Mouse (Mus musculus): ENCODE results near the gene Cbx5. TPM values are rescaled to one million over a fixed set of nuclear protein-coding genes. Genes with fewer than 3 reads are reported as not detected.

Gene Cbx5
- total RNA-seq, 1 experiment from 2014 or later, result 88.5 TPM

DNA sequence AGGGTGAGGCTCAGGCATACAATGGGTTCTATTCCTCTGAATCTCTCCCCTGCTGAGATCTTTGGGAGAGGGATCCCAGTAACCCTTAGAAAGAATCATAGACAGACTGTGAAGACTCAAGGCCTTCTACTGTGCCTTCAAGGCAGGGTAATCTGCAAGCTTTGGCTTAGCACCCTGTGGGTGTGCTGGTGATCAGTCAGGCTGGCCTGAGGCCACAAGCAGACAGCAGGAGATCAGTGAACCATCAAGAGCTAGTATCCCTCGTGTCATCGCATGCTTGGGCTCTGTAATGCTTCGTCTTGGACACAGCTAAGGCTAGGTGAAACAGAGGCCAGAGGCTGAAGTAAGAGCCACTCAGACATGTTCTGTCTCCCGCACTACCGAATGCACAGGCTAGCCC, 66.4 kb downstream of the Cbx5 start:
- no peak for DNase-seq

DNA sequence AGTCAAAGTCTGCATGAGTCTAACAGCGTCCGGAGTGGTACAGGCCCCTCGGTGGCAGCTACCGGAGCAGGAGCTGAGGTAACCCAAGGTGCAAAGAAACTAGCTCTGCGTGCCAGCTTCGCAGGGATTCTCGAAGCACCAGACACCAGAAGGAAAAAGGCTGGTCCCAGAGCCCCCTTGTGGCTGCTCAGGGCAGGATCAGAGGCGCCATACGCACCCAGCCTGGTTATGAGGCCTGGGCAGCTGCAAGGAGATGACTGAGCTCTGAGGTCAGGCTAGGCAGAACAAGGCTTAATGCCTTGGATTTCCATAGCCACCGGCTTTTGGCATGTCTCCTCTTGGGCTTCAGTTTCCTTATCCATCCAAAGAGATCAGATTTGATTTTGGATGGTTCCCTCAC, 67.1 kb downstream of the Cbx5 start:
- DNase-seq, result peak; percentile 71

DNA sequence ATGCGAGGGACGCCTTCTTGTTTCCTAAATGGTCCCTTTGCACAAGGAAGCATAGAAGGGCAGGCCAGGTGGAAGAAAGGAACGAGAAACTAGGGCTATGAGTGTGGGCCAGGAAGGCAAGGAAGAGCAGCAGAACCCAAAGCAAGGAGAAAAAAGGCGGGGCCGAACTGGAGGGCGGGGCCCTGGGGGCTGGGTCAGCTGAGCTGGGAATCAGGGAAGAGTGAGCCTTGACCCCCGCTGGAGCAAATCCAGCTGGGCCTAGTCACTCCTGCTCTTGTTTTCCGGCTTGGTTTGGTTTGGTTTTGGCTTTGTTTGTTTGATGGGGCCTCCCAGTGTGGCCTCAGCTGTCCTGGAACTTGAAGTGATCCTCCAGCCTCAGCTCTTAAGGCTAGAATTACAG, 68.3 kb downstream of the Cbx5 start:
- DNase-seq, result peak; percentile 66

DNA sequence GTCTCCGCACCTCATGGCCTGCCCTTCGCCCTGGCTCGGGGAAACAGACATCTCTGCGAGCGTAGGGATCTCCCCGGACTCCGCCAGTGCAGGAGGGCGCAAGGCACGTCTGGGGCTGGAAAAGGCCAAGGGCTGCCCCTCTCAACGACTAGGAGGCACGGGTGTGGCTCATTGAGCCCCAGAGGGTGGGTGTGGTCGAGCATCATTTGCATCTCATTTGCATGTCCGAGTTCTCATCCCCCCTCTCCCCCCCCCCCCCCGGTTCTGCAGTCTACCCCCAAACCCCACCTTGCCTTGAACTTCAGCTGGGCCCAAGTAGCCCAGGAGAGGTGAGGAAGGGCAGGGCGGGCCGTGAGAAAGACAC, 69.3 kb downstream of the Cbx5 start:
- no peak for DNase-seq

DNA sequence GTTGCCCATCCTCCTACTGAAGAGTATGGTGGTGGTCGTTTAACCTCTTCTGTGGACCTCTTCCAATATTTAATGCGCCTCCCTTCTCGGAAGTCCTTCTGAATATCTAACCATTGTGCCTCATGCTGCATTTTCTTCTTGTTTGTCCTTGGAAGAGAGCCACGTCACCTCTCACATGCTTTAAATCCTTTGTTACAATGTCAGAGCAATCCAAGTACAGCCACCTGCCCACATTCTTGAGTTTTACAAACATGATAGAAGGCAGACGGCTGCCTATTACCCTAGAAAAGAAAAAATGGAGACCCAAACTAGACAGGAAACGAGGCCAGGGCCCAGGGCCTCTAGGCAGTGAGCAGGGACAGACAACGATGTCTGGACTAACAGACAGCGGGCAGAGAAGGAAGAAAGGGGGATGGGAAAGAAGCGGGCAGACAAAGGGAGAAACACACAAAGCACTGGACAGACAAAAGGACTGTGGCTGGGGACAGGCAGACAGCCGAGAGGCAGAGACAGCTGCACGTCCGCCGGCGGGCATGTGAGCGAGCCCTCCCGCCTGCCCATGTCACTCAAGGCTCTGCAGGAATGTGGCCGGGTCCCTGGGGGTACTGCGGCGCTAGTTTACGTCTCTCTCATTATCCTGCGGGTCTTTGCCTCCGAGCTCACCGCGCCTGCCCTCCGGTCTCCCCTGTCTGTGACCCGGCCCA, 69.9 kb downstream of the Cbx5 start:
- DNase-seq, result no peak

DNA sequence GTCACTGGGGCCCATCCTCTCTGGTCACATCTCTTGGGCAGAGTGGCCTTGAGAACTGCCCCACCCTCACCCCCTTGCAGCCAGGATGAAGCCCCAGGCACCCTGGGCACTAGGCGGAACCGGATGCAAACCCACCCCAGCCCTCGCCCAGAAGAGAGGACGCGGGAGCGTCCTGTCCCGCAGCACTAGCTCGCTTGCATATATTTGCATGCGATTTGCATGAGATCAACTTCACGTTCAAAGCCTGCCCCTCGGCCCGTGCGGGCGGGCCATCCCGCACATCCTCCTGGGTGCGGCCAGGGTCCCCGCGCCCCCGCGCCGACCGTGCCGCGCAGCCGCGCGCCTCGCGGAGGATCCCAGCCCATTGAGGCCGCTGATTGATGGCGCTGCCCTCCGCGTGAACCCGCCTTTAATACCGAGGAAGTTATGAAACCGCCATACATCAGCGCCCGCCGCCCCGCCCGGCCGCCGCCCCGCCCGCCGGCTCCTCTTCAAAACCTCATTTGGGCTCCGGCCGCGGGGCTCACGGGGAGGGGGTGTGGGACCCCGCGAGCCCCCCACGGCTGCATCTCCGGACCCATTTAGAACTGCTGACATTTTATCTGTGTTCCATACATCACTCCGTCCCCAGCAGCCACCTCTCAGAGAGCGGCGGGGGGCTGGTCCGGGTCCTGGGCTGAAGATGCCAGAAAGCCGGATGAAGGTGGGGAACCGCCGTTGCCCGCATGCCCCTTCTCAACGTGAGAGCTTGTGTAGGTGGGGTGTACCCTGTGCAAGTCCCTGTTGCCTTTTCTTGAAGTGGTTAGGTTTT, 70.6 kb downstream of the Cbx5 start:
- peak; percentile 25 for DNase-seq

DNA sequence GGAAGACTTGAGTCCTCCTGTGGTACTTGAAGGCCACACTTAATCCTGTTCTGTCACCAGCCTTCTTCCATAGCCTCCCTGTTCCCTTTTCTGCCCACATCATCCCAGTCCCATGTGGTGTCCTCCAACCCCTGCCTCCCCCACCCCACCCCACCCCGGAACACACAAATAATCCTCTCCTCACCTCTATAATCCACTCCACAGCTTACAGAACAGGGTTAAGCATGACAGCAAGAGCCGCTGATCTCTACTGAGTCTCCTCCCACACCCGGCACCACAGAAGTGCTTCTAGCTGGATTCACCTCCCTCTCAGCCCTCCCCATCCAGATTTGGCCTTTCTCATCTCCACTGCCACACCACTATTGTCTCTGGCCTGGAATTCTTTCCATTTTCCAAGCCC, 71.8 kb downstream of the Cbx5 start:
- DNase-seq, result no peak

DNA sequence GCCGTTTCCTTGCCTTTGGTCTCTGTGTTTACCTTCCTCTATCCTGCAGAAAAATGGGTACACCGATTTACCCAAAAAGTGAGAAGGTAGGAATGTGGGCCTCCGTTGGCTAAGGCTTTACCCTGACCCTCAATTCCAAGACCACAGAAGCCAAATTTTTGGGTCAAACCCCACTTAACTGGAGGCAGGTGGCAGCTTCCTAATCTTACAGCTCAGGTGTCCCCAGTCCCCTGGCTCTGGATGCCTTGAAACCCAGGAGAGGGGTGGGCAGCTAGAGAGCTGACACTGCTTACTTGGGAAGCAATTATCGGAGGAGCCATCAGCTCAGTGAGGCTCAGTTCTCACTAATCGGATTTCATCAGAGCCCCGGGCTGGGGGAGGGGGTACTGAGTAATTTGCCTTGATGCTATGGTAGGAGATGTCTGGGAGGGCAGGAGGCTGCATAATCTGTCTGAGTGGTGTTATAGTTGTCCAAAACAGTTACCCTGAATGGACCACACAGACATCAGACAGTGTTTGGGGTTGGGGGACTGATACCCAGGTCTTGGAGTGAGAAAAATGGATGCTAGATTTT, 72.5 kb downstream of the Cbx5 start, which contains the start of gene Smug1:
Gene Smug1, minus strand, starts transcription at position 51 of the 574 bp plus-strand sequence.
- DNase-seq, result no peak

DNA sequence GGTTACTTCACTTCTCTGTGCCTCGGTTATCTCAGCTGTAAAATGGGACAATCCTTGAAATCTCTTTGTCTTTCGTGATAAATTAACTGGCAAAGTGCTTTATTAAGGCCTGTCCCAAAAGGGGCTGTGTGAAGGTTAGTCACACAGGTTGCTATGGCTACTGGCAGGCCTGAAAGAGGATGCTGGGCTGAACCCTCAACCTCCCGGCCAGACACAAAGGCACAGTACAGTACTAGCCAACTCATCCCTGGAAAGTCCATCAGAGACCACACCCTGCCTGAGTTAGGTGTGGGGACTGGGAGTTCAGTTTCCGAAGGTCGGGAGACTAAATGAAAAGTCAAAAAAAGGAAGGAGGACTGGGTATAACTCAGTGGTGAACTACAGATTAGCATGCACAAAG, 73.7 kb downstream of the Cbx5 start:
- no peak for DNase-seq

DNA sequence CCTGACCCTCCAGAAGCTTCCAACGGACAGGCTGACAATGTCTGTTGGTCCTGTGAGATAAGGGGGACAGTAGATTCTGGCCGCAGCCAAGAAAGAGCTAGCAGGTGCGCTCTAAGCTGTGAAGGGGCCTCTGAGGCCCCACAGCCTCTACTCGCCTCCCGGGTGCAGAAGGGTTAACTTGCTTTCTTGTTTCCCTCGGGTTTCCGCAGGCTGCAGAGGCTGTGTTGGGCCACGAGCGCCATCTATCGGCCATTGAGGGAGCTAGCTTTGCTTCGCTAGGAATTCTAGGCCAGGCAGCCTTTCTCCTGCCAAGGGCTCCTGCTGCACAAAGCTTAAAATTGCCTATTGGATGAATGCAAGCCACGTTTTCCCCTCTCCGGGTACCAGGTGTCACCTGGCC, 74.2 kb downstream of the Cbx5 start:
- peak; percentile 89 for DNase-seq

DNA sequence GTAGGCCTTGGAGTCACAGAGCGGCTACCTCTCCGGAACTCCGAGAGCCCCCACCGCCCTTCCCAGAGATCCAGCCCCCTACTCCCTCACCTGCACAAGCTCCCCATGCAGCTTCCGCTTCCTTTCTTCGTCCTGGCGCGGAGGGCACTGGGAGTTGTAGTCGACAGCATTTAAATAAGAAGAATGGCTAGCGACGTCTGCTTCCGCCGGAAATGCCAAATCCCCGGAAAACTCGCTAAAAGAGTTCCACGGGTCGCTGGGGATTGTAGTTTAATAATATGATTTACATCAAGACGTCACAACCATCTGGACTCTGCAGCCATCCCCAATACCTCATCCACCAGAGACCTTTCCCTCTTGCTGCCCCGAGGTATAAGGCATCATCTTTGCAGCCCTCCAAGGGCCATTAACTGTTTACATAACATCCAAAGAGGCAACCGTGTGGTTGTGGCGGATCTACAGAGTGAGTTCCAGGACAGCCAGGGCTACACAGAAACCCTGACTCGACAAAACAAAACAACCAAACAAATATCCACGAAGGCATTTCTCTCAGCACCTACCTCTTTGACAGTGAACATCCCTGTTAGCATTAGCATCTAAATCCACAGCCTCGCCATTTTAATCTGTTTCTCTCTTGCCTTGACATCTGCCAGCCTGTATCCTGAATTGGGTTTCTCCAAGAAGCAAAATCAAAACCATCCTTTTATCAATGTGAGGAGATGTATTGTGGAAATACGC, 76.3 kb downstream of the Cbx5 start:
- DNase-seq, result peak; percentile 86

DNA sequence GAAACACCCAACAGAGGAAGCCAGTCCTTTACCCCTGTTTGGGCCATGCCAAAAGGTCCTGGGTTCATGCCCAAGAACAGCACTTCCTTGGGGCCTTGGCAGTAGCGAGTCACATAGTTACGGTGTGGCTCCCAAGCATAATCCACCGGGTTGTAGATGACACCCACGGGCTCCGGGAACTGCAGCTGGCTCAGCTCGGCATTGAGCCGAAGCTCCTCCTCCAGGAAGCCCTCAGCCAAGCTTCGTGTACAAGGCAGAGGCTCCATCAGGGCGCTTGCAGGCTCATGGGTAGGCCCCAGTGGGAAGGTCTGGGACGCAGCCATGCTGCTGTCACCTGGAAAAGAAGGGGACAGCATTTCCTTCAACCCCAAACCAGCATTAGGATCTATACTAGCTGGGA, 82.0 kb downstream of the Cbx5 start:
- DNase-seq, result no peak

DNA sequence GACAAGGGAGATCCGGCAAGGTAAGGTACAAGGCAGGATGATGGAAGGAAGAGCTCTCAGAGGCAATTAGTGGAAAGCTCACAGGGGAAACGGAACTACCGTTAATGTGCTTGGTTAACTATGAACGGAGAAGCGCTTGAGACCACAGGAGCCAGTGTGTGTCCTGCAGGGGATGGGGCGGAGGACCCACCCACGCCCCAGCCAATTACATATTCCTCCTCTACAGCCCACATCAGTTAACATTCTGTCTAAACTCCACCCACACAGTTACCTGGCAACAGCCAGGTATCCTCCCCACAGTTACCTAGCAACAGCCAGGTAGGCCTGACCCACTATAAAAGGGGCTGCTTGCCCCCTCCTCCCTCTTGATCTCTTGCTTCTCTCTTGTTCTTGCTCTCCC, 82.7 kb downstream of the Cbx5 start:
- no peak for DNase-seq

DNA sequence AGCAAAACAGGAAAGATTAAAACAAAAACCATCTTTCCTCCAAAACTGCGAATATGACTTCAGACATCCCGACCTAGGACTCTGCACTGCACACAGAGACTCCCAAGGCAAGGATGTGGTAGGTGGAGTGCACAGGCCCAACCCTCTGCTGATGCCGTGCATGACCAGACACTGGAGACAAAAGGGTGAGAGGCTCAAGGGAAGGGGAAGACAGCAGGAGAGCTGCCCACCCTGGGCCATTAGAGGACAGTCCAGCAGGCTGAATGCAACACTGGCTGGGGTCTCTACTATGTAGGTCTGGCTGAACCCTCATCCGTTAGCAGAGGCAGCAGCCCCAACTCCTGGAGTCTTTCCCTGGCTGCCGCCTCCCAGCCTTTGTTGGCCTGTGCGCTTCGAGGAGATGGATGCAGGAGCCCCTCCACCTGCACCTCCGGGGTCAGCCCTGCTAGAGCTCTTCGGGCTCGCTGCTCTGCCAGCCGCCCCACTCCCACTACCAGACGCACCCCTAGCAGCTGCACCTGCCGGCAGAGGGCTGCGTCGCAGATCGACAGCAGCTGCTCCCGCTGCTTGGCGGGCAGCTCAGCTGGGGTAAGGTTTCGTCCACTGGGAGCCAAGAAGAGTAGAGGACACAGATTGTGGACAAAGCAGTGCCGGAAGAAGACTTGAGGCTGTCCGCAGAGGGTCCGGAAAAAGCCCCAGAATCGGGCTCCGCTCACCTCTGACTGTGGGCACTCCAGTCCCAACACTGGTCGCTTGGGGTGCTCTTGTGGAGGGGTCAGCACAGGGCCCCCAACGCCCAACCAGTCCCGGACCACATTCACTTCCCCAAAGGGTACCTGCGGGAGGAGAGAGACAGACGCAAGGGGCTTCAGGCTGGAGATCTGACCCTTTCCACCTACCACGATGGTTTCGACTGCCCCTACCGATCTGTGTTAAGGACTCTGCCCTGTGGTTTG, 84.0 kb downstream of the Cbx5 start:
- no peak for DNase-seq

DNA sequence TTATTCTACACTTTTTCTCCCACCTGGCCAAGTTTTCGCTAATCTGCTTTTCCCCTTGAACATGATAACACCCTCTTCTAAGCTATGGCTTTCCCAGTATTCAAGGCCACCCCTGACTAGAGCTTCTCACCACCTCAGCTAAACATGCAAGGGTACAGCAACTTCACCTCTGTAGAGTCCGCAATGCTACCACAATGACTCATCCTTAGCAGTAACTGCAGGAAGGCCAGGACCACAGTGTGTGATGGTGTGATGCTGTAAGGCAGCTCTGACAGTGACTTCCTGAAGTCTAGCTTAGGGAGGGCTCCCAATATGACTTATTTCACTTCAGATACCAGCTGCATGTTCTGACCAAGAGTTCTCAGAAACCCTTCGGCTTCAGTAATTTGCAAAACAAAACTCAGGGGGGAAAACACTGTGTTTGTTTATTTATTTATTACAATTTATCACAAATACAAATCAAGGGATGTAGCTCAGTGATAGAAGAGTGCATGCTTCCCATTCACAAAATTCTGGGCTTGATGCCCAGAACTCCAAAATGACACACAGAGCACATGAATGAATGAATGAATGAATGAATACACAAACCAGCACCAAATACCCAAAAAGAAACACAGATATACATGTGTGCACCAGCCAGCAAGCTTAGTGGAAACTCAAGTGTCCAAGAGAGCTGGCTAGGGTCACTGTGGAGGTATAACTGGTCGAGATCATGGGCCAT, 86.6 kb downstream of the Cbx5 start:
- DNase-seq, result no peak

DNA sequence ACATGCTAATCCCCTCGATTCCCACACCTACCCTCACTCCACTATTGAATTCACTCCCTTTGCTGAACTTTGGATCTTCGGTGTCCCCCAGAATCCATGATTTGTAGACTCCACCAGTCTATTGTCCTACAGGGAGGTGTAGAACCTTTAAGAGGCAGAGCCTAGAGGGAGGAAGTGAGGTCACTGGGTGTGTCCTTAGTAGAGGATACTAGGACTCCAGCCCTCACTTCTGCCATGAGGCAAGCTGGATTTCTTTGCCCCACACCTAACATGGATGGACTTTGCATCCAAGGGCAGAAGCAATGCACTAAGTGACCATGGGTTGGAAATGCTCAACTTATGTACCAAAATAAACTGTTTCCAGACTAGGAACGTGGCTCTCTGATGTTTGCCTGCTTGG, 87.2 kb downstream of the Cbx5 start:
- DNase-seq, result no peak

DNA sequence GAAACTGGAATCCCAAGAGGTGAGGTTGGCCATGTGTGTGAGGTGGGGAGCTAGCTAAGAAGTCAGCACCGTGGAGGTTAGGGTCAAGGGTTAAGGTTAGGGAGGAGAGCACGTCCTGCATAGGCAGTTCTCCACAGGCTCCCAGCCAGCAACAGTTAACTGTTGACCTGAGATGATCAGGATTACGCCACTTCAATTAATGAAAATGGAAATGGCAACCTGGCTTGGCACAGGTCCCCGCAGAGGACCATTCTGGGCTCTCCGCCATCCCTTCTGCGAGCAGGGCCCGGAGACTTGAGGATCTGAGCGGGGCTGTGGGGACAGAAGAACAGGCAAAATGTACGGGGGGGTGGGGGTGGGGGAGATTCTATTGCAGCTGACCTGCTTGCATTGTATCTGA, 91.8 kb downstream of the Cbx5 start:
- DNase-seq, result no peak

DNA sequence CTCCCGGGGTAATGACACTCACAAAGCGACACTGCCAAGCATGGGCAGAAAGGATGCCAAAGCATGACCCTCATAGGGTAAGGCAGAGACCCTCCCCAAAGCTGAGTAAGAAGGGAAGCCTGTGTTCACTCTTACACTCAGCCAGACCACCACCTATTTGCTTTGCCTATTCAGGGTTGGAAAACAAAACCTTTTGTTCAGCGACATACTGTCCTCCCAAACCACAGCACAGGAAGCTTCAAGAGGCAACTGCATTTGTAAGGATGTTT, 92.3 kb downstream of the Cbx5 start:
- DNase-seq, result no peak

DNA sequence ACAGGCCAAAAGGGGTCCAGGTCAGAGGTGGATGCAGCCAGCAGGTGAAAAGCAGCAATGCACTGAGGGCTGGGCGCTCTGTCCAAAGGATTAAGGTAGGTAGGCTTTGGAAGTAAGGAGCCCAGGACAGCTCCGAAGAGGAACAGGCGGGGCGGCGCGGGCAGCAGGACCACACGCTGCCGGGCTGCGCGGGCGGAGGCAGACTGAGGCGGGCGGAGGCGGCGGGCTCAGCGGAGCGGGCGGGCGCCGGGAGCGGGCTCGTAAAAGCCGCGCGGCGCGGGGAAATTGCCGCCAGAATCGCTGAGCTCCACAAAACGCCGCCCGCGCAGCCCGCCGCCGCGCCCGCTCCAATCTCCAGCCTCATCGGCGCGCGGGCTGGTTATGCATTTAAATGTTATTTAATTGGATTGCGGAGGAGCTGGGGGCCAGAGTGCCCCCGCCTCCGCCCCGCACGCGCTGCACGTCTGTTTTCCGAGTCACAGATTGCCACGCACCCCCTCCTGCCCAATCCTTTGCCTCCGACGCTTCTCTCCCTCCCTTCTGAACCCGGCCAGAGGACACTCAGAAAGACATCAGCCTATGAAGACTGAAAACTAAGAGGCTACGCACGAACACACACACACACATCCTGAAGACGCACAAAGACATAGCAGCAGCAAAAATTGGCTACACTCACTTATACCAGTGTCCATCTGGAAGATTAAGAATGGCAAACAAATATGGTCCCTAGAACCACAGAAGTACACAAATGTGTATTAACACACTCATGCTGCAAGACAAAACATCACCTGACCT, 92.8 kb downstream of the Cbx5 start:
- peak; percentile 51 for DNase-seq

DNA sequence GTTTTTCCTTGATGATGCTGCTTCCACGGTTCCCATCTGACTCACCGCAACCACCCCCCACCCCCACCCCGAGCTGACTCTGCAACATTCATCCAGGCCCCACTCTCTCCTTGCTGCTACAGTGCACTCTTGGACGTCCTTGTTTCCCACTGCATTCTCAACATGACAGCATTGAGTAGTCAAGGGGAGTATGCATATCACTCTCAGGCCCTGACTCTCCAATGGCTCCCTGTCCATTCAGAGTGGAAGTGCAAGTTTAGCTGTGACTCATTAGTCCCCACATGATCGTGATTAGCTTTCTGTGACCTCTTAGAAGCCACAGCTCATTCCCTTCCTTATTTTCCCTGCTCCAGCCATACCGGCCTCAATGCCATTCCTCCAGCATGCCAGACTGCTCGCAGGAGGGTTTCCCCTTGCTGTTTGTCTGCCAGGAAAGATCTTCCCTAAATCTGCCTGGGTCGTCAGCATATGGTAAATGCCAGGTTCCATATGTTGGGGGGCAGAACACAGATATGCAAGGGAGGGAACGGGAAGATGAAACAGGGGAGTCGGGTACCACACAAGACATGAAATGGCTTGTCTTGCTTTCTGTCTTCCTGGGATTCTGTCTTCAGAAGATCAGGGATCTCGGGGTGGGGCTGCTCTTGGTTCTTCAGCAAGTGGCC, 93.8 kb downstream of the Cbx5 start:
- no peak for DNase-seq

All from adrenal gland, postnatal 25 days (tissue).